Mouse (Mus musculus) monocyte, adult 59 days (primary cell): ENCODE results near the gene Bod1l. TPM values are rescaled to one million over a fixed set of nuclear protein-coding genes. Genes with fewer than 3 reads are reported as not detected.

Source experiments
- total RNA-seq, 2 experiments: library from RNA; stranded (reverse); gene quantifications; one replicate each; pipeline ENCODE4 v1.2.4; 2023

The Bod1l gene
- total RNA-seq: 10 to 100 TPM; 29.2 to 32.3 TPM

DNA sequence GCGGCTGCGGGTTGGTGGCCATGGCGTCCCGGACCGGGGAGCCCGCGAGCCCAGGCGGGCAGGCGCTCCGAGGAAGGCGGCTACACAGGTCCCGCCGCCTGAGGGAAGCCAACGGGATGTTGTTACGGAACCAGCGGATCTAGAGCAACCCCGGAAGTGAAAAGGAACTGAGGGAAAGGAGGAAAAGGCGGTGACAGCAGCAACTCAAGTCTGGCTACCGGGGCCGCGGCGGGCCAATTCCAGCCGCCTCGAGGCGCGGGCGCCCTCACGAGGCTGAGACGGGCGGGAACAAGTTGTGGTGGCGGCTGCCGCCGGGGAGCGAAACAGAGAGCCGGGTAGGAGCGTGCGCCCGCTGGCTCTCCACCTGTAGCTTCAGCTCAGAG, at the start of gene Bod1l:
TSS of gene Bod1l (minus strand) at position 169 of the 383 bp plus-strand sequence.

DNA sequence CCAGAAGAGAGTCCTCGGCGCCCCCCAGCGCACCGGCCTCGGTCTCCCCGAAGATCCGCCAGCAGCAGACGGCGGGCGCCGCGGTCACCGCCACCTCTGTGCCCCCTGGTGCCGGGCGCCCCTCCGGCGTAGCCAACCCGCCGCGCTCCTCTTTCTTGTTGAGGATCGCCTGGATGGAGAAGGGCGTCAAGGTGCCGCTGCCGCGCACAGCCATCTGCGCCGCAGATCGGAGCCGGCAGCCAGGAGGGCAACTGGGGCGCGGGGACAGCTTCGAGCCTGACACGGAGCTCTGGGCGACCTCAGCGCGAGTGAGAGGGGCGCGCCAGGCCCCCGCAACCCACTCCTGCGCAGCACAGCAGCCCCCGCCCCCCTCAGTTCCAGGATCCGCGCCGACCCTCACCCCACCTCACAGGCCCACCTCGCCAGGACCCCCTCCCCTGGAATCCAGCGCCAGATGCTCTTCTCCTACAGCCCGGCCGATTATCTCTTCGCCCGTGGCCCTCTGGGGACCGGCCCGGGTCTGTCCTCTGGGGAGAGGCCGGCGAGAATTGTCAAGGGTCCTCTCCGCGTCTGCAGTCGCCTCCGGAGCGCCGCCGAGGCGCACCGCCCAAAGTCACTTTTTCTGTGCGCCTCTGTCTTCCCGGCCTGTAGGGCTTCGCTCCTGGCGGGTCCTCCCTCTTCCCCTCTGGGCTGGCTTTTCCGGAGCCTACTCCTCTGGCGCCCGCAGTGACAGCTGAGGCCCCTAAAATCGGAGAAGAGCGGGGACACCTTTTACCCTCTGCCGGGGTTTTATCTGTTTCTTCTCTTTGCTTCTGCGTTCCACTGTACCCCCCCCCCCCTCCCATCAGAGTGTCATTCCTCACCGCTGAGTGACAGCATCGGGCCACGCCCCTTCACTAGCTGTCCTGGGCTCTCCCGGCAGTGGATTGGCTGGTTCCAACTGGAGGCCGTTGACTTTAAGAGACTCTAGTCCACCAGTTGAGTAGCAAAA, 80.1 kb downstream of the Bod1l start, which contains the start of gene Nkx3-2:
TSS of gene Nkx3-2 (minus strand) at position 771 of the 991 bp plus-strand sequence.

Other genes starting within 250 kb of the Bod1l start
- 10 to 100 TPM; 19.7 to 24.3 TPM for gene Rab28, start 136.2 kb downstream of the Bod1l start, total RNA-seq
- not detected for gene Nkx3-2, start 79.8 kb downstream of the Bod1l start, total RNA-seq
- under 1 TPM; 0.18 to 0.46 TPM for gene Gm16223, start 223.6 kb upstream of the Bod1l start, total RNA-seq